Mouse (Mus musculus) 416B (cell line): ENCODE results near the gene Dpp9.
A peak's percentile ranks its signal among the peaks of the same experiment; 100 is the strongest.

Experiments
- DNase-seq: peaks from one replicate; pipeline ENCODE4 v3.0.0; 2011; ENCODE audit warnings: low read depth

Dpp9 gene

DNA sequence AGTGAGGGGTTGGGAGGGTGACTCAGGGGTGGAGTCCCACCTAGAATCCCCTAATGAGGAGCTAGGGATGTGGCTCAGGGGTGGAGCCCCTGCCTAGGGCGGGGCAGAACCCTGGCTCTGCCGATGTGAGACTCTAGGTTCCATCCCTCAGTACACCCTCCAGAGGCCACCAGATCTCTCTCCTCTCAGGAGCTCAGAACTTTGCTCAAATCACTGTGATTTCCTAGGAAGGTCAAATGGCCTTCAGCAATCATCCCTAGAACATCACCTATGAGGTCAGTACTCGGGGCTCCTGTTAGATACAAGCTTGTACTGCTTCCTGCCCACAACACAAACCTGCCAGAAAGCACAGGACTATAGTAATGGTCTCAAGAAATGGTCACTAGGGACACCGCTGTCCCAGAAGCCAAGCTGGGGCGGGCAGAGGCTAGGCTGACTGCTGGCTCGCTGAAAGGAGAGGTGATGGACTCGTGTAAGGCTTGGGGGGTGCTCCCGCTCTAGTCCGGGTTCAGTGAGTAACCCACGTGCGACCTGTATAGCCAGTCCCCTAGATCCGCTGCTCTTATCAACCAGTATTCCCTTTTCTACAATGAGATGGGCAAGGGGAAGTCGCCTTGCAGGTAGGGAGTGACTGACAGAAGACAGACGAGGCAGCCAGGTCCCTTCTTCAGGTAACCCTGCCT lies 35.6 kb downstream of the Dpp9 start:
- DNase-seq = peak; percentile 62

GRCm38 (mm10) chr17:56175416-56175815 lies 43.3 kb downstream of the Dpp9 start:
- DNase-seq = no peak

GRCm38 (mm10) chr17:56173401-56174046 lies 45.2 kb downstream of the Dpp9 start:
- DNase-seq = no peak

DNA sequence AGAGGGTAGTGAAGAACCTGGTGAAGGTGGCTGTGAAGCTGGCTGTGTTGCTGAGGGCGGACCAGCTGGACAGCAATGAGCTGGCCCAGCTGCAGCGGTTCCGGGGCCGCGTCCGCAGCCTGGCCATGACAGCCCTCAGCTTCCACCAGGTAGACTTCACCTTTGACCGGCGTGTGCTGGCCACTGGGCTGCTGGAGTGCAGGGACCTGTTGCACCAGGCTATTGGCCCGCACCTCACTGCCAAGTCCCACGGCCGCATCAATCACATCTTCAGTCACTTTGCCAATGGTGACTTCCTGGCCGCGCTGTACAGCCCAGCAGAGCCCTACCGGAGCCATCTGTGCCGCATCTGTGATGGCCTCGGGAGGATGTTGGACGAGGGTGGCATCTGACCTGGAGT lies 46.8 kb downstream of the Dpp9 start:
- no peak for DNase-seq

- no peak for DNase-seq
These were observed 47.2 kb downstream of the Dpp9 start for GRCm38 (mm10) chr17:56171456-56171855.

DNA sequence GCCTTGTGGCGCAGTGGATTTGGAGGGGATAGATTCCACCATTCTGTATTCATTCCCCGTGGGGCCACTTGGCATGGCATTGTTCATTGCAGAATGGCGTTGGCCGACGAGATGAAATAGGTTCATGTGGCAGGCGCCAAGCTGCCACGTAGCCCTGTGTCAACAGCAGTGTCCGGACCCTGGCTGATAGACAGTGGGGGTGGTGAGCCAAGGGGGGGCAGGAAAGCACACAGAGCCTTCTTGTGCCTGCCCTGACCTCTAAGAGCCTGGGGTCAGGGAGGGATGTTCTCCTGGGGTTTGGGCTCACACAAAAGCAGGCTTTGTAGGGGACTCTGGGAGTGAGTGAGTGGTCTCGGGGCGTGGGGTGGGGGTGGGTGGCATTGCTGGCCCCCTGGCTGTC lies 48.1 kb downstream of the Dpp9 start:
- DNase-seq = no peak

- DNase-seq = no peak
These were observed 48.9 kb downstream of the Dpp9 start for GRCm38 (mm10) chr17:56169830-56170229.

DNA sequence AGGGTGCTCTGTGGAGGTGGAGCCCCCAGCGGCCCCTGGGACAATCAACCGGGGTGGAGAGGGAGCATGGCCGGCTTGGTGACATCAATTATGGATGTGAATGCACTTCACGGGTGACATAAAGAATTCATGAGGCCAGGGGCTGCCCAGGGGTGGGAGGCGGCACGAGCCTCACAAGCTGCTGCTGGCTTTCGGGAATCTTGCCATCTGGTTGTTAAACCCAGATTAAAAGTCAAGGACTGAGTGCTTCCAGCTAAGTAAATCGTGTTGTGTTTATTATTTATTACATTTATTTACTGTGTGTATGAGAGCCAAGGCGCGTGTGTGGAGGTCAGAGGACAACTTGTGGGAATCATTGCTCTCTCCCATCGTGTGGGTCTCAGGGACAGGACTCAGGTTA lies 53.0 kb downstream of the Dpp9 start:
- DNase-seq = no peak

DNA sequence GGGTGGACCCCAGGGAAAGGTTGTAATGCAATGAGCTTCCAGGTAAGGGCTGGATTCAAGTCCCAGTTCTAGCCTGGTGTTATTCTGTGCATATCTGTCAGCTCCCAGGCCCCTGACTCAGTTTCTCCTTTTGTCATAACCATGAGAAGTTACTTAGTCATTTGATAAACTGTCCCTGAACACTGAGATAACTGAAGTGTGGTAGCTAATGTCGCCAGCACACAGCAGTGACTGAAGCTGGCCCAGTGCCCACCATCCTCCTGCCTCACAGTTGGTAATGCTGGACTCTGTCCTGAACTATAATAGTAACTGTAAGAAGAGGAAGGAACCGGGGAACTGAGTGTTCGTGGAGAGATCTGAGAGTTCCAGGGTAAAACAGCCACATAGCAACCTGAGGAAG lies 54.2 kb downstream of the Dpp9 start:
- no peak for DNase-seq

- no peak for DNase-seq
These were observed 55.1 kb downstream of the Dpp9 start for GRCm38 (mm10) chr17:56163523-56164102.

GRCm38 (mm10) chr17:56162231-56162774 lies 56.4 kb downstream of the Dpp9 start, which contains the start of gene Tnfaip8l1:
Tnfaip8l1 (plus strand) TSS chr17:56162477.
- DNase-seq = peak; percentile 95

- peak; percentile 80 for DNase-seq
These were observed 59.0 kb downstream of the Dpp9 start for GRCm38 (mm10) chr17:56159729-56160128.

DNA sequence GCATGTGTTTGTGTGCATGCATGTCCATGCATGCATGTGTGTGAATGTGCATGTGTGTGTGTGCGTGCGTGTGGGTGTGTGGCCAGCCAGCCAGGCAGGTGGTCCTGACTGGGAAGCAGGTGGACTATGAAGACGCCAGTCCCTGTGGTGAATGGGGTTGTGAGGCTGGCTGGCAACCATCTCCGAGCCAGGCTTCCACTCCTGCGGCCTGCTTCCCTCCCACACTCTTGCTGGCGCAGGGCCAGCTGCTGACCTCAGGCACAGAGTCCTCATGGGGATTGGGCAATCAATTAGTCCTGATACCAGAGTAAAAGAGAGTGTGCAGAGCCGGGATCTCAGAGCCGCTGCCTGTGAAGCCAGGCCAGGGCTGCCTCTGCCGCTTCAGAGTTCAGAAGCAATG lies 65.1 kb downstream of the Dpp9 start:
- peak; percentile 93 for DNase-seq

- DNase-seq = no peak
These were observed 68.8 kb downstream of the Dpp9 start for GRCm38 (mm10) chr17:56149897-56150296.

DNA sequence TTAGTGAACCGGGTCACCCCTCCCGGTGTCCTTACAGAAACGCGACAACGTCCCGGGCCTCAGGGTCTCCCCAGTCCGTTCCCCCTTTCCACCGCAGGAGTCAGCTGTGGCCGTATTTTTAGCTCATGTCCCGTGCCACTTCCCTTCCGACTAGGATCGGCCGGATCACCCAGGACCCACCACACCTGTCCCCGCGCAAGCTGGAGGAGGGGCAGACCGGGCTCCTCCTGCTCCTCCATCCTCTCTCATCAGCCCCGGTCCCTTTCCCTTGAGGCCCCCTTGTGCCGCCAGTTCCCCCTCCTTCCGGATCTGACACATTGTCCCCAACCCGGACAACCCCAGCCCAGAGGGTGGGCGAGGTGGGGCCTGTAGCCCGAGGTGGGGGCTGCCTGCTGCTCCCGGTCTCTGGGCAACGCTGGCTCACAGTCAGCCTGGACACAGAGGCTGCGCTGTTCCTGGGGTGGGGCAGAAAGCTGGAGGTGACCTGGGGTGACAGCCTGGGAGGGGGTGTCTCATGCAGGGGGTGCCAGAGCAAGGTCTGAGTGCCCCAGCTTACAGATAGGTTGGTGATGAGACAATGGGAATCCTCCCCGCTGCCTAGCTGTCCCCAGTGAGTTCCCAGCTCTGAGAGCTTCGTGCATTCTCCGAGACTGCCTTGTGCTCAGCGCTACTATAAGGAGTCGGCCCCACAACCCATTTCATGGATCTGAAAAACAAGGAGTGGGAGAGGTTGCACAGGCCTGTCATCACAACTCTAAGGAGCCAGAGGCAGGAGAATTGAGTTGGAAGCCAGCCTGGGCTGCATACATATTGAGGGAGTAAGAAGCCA lies 69.7 kb downstream of the Dpp9 start:
- no peak for DNase-seq

GRCm38 (mm10) chr17:56148280-56148679 lies 70.4 kb downstream of the Dpp9 start:
- no peak for DNase-seq

GRCm38 (mm10) chr17:56147420-56147819 lies 71.3 kb downstream of the Dpp9 start:
- no peak for DNase-seq

- DNase-seq = no peak
These were observed 72.6 kb downstream of the Dpp9 start for GRCm38 (mm10) chr17:56146131-56146530.

- DNase-seq = no peak
These were observed 74.2 kb downstream of the Dpp9 start for GRCm38 (mm10) chr17:56144546-56144945.

DNA sequence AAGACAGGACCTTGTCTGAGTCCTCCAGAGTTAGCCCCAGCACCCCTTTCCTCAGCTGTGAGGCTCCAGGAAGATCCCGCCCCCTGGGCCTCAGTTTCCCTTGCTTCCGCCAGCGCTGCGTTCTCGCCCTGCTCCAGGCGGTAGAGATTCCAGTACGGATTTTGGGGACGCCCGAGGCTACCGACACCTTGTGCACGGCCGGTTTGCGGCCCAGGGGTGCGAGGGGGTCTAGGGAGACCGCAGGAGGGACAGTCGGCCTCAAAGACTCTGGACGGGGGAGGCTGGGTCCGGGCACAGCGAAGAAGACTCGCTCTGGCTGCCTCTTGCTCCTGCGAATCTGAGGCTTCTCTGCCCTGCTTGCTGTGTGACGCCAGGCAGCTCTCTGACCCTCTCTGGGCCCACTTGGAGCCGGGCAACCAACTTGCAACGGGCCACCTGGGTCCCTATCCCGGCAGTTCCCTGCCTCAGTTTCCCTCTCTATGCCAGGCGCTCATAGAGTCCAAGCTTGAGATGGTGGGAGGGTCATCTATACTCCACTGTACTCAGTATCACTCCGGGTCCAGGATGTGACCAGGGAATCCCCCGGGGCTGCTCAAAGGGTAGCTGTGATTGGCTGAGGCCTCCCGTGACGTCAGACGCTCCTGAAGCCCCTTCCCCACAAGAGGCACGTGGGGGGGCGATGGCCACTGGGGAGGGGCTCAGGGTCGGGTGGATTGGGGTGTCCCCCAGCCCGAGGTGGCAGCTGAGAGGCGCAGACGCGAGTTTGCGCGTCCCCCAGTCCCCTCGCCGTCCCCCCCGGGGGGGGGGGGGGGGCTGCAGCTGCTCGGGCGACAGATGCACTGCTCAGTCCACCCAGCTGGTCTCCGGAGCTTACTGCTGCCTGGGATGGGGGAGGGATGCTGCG lies 76.8 kb downstream of the Dpp9 start:
- no peak for DNase-seq
